Mouse (Mus musculus) C2C12 (cell line): Measurements from ENCODE around the gene Dnajc25.

Experiments
- CTCF ChIP-seq: IDR thresholded peaks from one replicate; pipeline ENCODE4 v1.5.1; 2011; ENCODE audit not compliant: control insufficient read depth, insufficient read depth, insufficient read length
- MYOG ChIP-seq: IDR thresholded peaks from one replicate; pipeline ENCODE4 v1.6.1; 2011; ENCODE audit not compliant: control insufficient read depth, insufficient read length; ENCODE audit errors: extremely low read depth

- TF ChIP-seq CTCF (peak; percentile 33), MYOG (no peak)
Measured at GRCm38 (mm10) chr4:59000614-59001013, 5.8 kb downstream of the Dnajc25 start.
